Mouse (Mus musculus): ENCODE measurements around the gene Nfxl1. TPM values are rescaled to one million over a fixed set of nuclear protein-coding genes. Genes with fewer than 3 reads are reported as not detected.
A peak's percentile ranks its signal among the peaks of the same experiment; 100 is the strongest.
"Not testable (repeated sequence)": the region's sequence is repeated elsewhere in the genome, so short reads cannot be mapped to it uniquely, and the experiment has no call there.

The Nfxl1 gene
- polyA plus RNA-seq, 1 experiment: 6.9 TPM

GRCm38 (mm10) chr5:72579599-72579998 lies 20.1 kb upstream of the Nfxl1 start:
- H3K36me3 ChIP-seq (ENCODE audit: control insufficient read depth, insufficient read depth); H3K79me2 ChIP-seq (ENCODE audit: control insufficient read depth, insufficient read depth); H3K4me2 ChIP-seq (ENCODE audit: low read depth); H3K4me3 ChIP-seq; H3ac ChIP-seq (ENCODE audit: control insufficient read depth, insufficient read length): not testable (repeated sequence)
- peaks cover 11% of the 10 kb centered on the region for H3K27me3 ChIP-seq (ENCODE audit: control insufficient read depth, insufficient read depth, insufficient read length)

- TF ChIP-seq POLR2AphosphoS2 (IDR thresholded peaks at IDR 0.05; ENCODE audit: insufficient read length, low read depth) (no peak), USF1 (IDR thresholded peaks at IDR 0.05; ENCODE audit: low read depth) (no peak), MYOG (IDR thresholded peaks at IDR 0.05; ENCODE audit: control insufficient read depth in 1 of 3, insufficient read depth in 1 of 3, insufficient read length in 2 of 3, low read depth in 2 of 3) (no peak), MYOD1 (IDR thresholded peaks at IDR 0.05; ENCODE audit: control insufficient read depth in 1 of 3, insufficient read length in 2 of 3, low read depth in 2 of 3) (no peak), TCF3 (IDR thresholded peaks at IDR 0.05; ENCODE audit: insufficient read length, low read depth) (no peak), E2F4 (IDR thresholded peaks at IDR 0.05; ENCODE audit: insufficient read depth) (no peak), MAX (IDR thresholded peaks at IDR 0.05; ENCODE audit: low read depth) (no peak), POLR2A (IDR thresholded peaks at IDR 0.05; ENCODE audit: insufficient read length, low read depth) (no peak), REST (IDR thresholded peaks at IDR 0.05; ENCODE audit: insufficient read depth, insufficient read length) (no peak), TCF12 (IDR thresholded peaks at IDR 0.05; ENCODE audit: insufficient read depth, poor library complexity, severe bottlenecking) (no peak), CEBPB (IDR thresholded peaks at IDR 0.05; ENCODE audit: insufficient read depth, poor library complexity, severe bottlenecking) (no peak), SRF (IDR thresholded peaks at IDR 0.05; ENCODE audit: control insufficient read depth, insufficient read length, low read depth) (no peak)
- Histone ChIP-seq H3K27me3 (ENCODE audit: control insufficient read depth, insufficient read depth, insufficient read length) (no peaks in the 10 kb centered on the region), H3K4me2 (ENCODE audit: low read depth) (no peak overlapping the region), H3K4me3 (no peak overlapping the region), H3K79me2 (ENCODE audit: control insufficient read depth, insufficient read depth) (no peaks in the 10 kb centered on the region), H3ac (ENCODE audit: control insufficient read depth, insufficient read length) (no peak overlapping the region), H3K36me3 (ENCODE audit: control insufficient read depth, insufficient read depth) (no peaks in the 10 kb centered on the region)
Measured at GRCm38 (mm10) chr5:72565621-72566020, 6.1 kb upstream of the Nfxl1 start.

- H3K4me3 ChIP-seq; H3K4me2 ChIP-seq (ENCODE audit: low read depth); H3K27me3 ChIP-seq (ENCODE audit: control insufficient read depth, insufficient read depth, insufficient read length); H3K79me2 ChIP-seq (ENCODE audit: control insufficient read depth, insufficient read depth); H3K36me3 ChIP-seq (ENCODE audit: control insufficient read depth, insufficient read depth); H3ac ChIP-seq (ENCODE audit: control insufficient read depth, insufficient read length): not testable (repeated sequence)
Measured at GRCm38 (mm10) chr5:72563183-72563582, 3.7 kb upstream of the Nfxl1 start.

DNA sequence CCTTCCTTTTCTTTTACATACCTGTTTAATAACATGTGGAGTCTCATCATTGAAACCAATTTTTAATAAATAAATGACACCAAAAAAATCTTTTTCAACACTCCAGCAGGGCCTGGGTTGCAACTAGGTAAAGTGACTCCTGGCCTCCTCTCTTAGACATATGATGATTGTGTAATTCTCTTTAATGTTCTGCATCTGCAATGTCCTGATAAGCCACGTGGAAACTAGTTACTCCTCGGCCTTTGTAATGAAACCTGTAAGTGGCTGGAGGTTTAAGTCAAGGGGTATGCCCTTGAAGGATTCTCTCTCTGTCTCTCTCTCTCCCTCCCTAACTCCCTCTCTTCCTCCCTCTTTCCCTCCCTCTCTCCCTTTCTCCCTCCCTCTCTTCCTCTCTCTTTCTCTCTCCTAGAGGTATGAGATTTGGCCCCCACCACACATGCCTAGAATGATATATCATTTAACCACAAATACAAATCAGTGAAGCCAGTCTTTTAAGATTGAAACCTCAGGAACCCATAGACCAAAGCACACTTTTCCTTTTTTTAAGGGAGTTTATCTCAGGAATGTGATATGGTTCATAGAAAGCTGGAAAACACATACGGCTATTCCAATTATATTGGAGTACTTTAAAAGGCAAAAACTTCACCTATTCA lies 1.6 kb upstream of the Nfxl1 start:
- TF ChIP-seq CEBPB (IDR thresholded peaks at IDR 0.05; ENCODE audit: insufficient read depth, poor library complexity, severe bottlenecking) (no peak), TCF3 (IDR thresholded peaks at IDR 0.05; ENCODE audit: insufficient read length, low read depth) (no peak), E2F4 (IDR thresholded peaks at IDR 0.05; ENCODE audit: insufficient read depth) (no peak)
- Histone ChIP-seq H3K36me3 (ENCODE audit: control insufficient read depth, insufficient read depth) (no peaks in the 10 kb centered on the region), H3K79me2 (ENCODE audit: control insufficient read depth, insufficient read depth) (peaks cover 18% of the 10 kb centered on the region), H3ac (ENCODE audit: control insufficient read depth, insufficient read length) (no peak overlapping the region), H3K4me2 (ENCODE audit: low read depth) (no peak overlapping the region), H3K4me3 (no peak overlapping the region), H3K27me3 (ENCODE audit: control insufficient read depth, insufficient read depth, insufficient read length) (no peaks in the 10 kb centered on the region)

GRCm38 (mm10) chr5:72558716-72559526 lies 563 bp downstream of the Nfxl1 start:
- peaks cover 27% of the 10 kb centered on the region for H3K79me2 ChIP-seq (ENCODE audit: control insufficient read depth, insufficient read depth)
- peak in 1 of 3 experiments; percentile 9 for TF ChIP-seq MYOD1 (IDR thresholded peaks at IDR 0.05; ENCODE audit: control insufficient read depth in 1 of 3, insufficient read length in 2 of 3, low read depth in 2 of 3)
- no peak for TF ChIP-seq MYOG (IDR thresholded peaks at IDR 0.05; ENCODE audit: control insufficient read depth in 1 of 3, insufficient read depth in 1 of 3, insufficient read length in 2 of 3, low read depth in 2 of 3)
- no peak for TF ChIP-seq E2F4 (IDR thresholded peaks at IDR 0.05; ENCODE audit: insufficient read depth)
- no peak for TF ChIP-seq MAX (IDR thresholded peaks at IDR 0.05; ENCODE audit: low read depth)
- no peak for TF ChIP-seq SRF (IDR thresholded peaks at IDR 0.05; ENCODE audit: control insufficient read depth, insufficient read length, low read depth)
- no peak for TF ChIP-seq TCF12 (IDR thresholded peaks at IDR 0.05; ENCODE audit: insufficient read depth, poor library complexity, severe bottlenecking)
- no peak for TF ChIP-seq POLR2A (IDR thresholded peaks at IDR 0.05; ENCODE audit: insufficient read length, low read depth)
- H3K4me3 ChIP-seq: peak overlapping the region; percentile 64
- peak overlapping the region; percentile 58 for H3ac ChIP-seq (ENCODE audit: control insufficient read depth, insufficient read length)
- H3K36me3 ChIP-seq (ENCODE audit: control insufficient read depth, insufficient read depth): peaks cover 6% of the 10 kb centered on the region
- peak overlapping the region; percentile 64 for H3K4me2 ChIP-seq (ENCODE audit: low read depth)
- no peaks in the 10 kb centered on the region for H3K27me3 ChIP-seq (ENCODE audit: control insufficient read depth, insufficient read depth, insufficient read length)

Data from myocyte (in vitro differentiated cells).